Mouse (Mus musculus): ENCODE data around the gene Exoc8. TPM values are rescaled to one million over a fixed set of nuclear protein-coding genes. Genes with fewer than 3 reads are reported as not detected.

Exoc8 gene
- 17.8 and 21.8 TPM in 2 replicates for total RNA-seq (2017)

- ATAC-seq (ENCODE audit: extremely low read depth, insufficient number of reproducible peaks, low FRiP score, poor library complexity, severe bottlenecking) = peak; percentile 73
These were observed at the start of gene Exoc8, which contains the start of gene Sprtn for GRCm38 (mm10) chr8:124897386-124898250. TSS of gene Exoc8 (minus strand) at chr8:124897705. TSS of gene Sprtn (plus strand) at chr8:124897886.

- ATAC-seq (ENCODE audit: extremely low read depth, insufficient number of reproducible peaks, low FRiP score, poor library complexity, severe bottlenecking) = no peak
These were observed 46.9 kb upstream of the Exoc8 start for GRCm38 (mm10) chr8:124944406-124944805.

- no peak for ATAC-seq (ENCODE audit: extremely low read depth, insufficient number of reproducible peaks, low FRiP score, poor library complexity, severe bottlenecking)
These were observed 46.3 kb upstream of the Exoc8 start for GRCm38 (mm10) chr8:124943801-124944200.

GRCm38 (mm10) chr8:124937293-124937692 is 39.8 kb upstream of the Exoc8 start:
- no peak for ATAC-seq (ENCODE audit: extremely low read depth, insufficient number of reproducible peaks, low FRiP score, poor library complexity, severe bottlenecking)

GRCm38 (mm10) chr8:124936699-124937098 is 39.2 kb upstream of the Exoc8 start:
- no peak for ATAC-seq (ENCODE audit: extremely low read depth, insufficient number of reproducible peaks, low FRiP score, poor library complexity, severe bottlenecking)

- no peak for ATAC-seq (ENCODE audit: extremely low read depth, insufficient number of reproducible peaks, low FRiP score, poor library complexity, severe bottlenecking)
These were observed 37.6 kb upstream of the Exoc8 start for GRCm38 (mm10) chr8:124935116-124935515.

- ATAC-seq (ENCODE audit: extremely low read depth, insufficient number of reproducible peaks, low FRiP score, poor library complexity, severe bottlenecking) = no peak
These were observed 34.9 kb upstream of the Exoc8 start for GRCm38 (mm10) chr8:124932435-124932834.

- ATAC-seq (ENCODE audit: extremely low read depth, insufficient number of reproducible peaks, low FRiP score, poor library complexity, severe bottlenecking) = no peak
These were observed 33.1 kb upstream of the Exoc8 start for GRCm38 (mm10) chr8:124930649-124931048.

GRCm38 (mm10) chr8:124930086-124930485 is 32.6 kb upstream of the Exoc8 start:
- ATAC-seq (ENCODE audit: extremely low read depth, insufficient number of reproducible peaks, low FRiP score, poor library complexity, severe bottlenecking) = no peak

GRCm38 (mm10) chr8:124929006-124929405 is 31.5 kb upstream of the Exoc8 start:
- no peak for ATAC-seq (ENCODE audit: extremely low read depth, insufficient number of reproducible peaks, low FRiP score, poor library complexity, severe bottlenecking)

- ATAC-seq (ENCODE audit: extremely low read depth, insufficient number of reproducible peaks, low FRiP score, poor library complexity, severe bottlenecking) = no peak
These were observed 28.9 kb upstream of the Exoc8 start for GRCm38 (mm10) chr8:124926351-124926771.

GRCm38 (mm10) chr8:124925544-124926266 is 28.2 kb upstream of the Exoc8 start:
- ATAC-seq (ENCODE audit: extremely low read depth, insufficient number of reproducible peaks, low FRiP score, poor library complexity, severe bottlenecking) = no peak

GRCm38 (mm10) chr8:124923971-124924652 is 26.6 kb upstream of the Exoc8 start:
- ATAC-seq (ENCODE audit: extremely low read depth, insufficient number of reproducible peaks, low FRiP score, poor library complexity, severe bottlenecking) = peak; percentile 35; the same call in 1 of the 2 replicates

GRCm38 (mm10) chr8:124922490-124923089 is 25.1 kb upstream of the Exoc8 start:
- ATAC-seq (ENCODE audit: extremely low read depth, insufficient number of reproducible peaks, low FRiP score, poor library complexity, severe bottlenecking) = no peak

- ATAC-seq (ENCODE audit: extremely low read depth, insufficient number of reproducible peaks, low FRiP score, poor library complexity, severe bottlenecking) = no peak
These were observed 24.1 kb upstream of the Exoc8 start for GRCm38 (mm10) chr8:124921369-124922279.

GRCm38 (mm10) chr8:124917741-124918484 is 20.4 kb upstream of the Exoc8 start:
- ATAC-seq (ENCODE audit: extremely low read depth, insufficient number of reproducible peaks, low FRiP score, poor library complexity, severe bottlenecking) = no peak

GRCm38 (mm10) chr8:124914061-124914460 is 16.6 kb upstream of the Exoc8 start:
- ATAC-seq (ENCODE audit: extremely low read depth, insufficient number of reproducible peaks, low FRiP score, poor library complexity, severe bottlenecking) = no peak

Data from neutrophil, adult 5-6 weeks (primary cell).